Mouse (Mus musculus) thymus, postnatal 14 days (tissue): Measurements from ENCODE around the gene Fam131c.

Experiments used
- DNase-seq: peaks from one replicate; pipeline ENCODE4 v3.0.0; 2021

The Fam131c gene

DNA sequence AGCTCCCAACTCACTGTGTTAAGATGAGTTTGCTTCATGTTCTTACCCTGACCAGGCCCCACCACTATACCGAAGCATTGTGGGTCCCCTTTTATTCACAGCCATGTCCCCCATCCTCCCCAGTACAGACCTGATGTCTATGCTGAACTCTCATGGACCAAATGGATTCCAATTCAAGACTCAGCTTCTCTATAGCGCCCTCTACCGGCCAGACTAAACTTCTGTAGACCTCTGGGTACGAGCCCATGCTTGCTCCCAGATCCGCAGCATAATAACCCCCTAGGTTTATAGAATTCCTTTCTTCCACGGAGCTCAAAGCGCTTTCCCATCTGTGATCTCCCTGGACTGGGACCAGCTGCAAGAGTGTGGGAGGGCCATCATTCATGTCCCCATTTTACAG lies 7.2 kb upstream of the Fam131c start:
- DNase-seq, result peak; percentile 38

DNA sequence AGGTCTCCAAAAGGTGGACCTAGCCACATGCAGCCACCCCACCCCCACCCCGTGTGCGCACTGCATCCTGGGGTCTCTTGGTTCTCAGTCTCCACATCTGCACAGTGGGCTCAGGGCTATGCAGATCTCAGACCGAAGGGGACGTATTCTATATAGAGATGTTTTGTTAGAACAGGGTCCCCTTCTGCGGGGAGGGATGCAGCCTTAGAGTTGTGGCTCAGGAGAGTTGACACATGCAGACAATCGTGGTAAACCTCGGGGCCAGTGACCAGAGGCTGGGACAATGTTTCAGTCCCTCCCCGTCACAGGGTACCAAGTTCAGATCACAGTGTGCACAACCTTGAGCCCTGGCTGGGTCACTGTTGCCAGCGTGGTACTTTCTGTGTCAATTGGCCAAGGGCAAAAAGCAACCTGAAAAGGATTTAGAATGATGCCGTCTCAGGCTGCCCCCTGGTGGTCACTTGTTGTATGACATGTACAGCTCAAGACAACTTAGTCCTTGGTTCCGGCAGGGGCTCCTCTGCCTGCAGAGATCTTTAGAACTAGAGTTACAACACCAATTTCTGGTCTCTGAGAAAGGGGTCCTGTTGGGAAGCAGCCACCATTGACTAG lies 5.0 kb upstream of the Fam131c start:
- DNase-seq, result peak; percentile 68

GRCm38 (mm10) chr4:141365126-141365525 lies 2.9 kb upstream of the Fam131c start:
- DNase-seq, result no peak

GRCm38 (mm10) chr4:141365876-141366275 lies 2.1 kb upstream of the Fam131c start:
- DNase-seq, result no peak

DNA sequence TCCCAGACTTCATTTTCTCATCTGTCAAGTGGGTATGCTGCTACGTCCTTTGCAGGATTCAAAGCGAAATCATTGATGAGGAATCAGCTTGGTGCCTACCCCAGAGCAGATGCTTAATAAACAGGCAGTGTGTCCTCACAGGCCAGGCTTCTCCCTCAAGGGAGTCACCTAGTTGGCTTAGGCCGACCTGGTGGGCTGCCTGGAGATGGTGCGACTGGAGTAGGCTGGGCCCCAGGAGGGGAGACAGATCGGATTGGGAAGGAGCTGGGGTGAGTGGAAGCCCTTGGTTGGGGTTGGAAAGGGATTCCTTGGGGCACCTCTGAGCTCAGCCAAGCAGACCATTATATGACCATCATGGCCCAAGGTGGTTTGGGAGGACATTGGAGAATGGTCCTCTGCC lies 4.4 kb downstream of the Fam131c start:
- no peak for DNase-seq

GRCm38 (mm10) chr4:141379674-141380073 lies 11.7 kb downstream of the Fam131c start:
- DNase-seq, result no peak

- DNase-seq, result peak; percentile 64
Measured at GRCm38 (mm10) chr4:141382406-141382805, 14.4 kb downstream of the Fam131c start.

- DNase-seq, result peak; percentile 55
Measured at GRCm38 (mm10) chr4:141385275-141385674, 17.3 kb downstream of the Fam131c start.

- DNase-seq, result no peak
Measured at GRCm38 (mm10) chr4:141386150-141386549, 18.1 kb downstream of the Fam131c start.

DNA sequence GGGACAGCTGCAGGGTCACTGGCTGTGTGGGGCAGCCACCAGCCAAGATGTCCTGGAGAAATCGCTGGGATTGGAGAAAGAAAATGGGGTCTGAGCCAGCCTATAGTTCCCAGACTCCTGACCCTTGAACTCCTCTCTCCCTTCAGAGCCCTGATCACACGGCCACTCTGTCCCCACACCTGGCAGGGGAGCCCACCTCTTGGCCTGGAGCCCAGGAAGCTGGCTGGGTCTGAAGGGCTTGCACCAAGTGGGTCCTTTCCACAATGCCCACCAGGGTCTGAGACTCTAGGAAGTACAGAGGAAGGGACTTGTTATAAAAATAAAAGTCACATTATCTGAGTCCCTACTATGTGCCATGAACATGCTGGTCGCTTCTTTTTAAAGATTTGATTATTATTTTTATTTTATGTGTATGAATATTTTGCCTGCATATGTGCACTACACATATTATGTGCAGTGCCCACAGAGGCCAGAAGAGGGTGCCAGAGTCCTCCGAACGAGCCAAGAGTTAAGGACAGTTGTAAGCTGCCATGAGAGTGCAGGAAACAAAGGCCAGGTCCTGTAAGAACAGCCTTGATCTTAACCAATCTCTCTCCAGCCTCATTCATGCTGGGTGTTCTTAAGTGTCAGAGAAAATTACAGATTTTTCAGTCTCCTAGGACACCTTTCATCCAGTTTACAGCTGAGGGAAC lies 19.2 kb downstream of the Fam131c start:
- peak; percentile 77 for DNase-seq

DNA sequence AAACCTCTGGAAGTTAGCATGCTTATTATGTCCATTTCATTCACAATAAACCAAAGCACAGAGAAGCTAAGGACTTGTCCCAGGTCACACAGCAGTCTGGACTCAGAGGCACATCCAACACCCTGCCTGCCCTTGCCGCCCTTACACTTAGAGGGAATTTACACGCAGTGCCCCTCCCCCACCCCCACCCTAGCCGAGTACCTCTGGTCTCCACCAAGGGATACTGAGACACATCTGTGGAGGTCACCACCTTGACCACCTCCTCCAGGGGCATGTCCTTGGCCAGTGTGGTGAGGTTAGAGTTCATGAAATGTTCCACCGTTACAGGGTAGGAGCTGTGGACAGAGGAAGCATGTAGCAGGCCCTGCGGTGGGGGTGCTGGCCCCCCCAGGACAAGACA lies 19.9 kb downstream of the Fam131c start:
- no peak for DNase-seq

- no peak for DNase-seq
Measured at GRCm38 (mm10) chr4:141389366-141390150, 21.5 kb downstream of the Fam131c start.

DNA sequence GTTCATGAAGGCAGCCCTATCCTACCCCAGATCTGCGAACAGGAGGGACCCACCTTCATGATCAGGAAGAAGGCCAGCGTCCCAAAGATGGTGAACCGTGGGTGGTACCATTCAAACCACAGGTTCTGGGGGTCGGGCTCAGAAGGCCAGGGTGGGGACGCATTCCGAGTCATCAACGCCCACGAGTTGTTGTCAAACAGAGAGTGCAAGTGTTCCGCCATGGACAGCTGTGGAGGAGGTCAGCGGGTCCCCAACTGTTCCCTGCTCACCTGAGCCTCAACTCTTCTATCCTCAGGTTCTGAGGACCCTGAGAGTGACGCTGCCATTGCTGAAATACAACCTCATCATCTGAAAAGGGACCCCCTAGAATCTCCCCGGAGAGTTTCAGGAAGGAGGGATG lies 23.3 kb downstream of the Fam131c start:
- DNase-seq, result no peak

GRCm38 (mm10) chr4:141394751-141395150 lies 26.7 kb downstream of the Fam131c start:
- peak; percentile 23 for DNase-seq

DNA sequence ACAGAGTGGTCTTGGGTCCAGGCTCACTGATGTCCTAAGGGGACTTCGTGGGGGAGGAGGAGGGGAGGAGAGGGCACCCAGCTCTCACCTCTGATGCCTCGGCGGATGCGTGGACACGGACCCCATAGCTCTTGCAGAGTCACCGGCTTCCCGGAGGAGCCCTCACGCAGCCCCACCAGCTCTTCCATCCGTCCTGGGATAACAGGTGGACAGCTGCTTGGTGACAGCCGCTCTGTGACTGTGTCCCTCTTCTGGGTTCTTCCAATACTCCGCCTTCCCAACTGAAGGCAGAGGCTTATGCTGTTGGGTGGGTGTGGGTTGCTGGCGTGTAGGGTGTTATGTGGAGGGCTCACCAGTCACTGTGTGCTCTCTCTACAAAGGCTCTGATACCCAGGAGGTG lies 29.8 kb downstream of the Fam131c start:
- DNase-seq, result no peak

- DNase-seq, result no peak
Measured at GRCm38 (mm10) chr4:141398545-141398944, 30.5 kb downstream of the Fam131c start, which contains the start of gene Clcnka. Gene Clcnka, minus strand, starts transcription at chr4:141398724.

DNA sequence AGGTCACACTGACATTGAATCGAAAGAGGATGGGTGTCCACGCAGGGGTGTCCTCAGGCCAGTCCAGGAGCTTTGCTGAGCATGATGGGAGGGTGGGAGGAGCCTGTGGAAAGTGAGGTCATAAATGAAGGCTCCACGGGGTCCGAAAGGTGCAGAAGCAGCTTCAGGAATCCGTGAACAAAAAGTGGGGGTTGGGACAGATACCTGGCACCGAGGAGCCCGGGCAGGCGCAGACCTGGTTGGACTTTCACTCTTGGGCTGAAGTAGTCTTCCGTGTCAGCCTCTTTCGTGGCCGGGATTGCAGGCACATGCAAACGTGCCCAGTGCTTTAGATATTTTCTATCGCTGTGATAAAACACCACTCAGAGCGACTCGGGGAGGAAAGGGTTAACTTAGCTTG lies 32.2 kb downstream of the Fam131c start:
- DNase-seq, result no peak

DNA sequence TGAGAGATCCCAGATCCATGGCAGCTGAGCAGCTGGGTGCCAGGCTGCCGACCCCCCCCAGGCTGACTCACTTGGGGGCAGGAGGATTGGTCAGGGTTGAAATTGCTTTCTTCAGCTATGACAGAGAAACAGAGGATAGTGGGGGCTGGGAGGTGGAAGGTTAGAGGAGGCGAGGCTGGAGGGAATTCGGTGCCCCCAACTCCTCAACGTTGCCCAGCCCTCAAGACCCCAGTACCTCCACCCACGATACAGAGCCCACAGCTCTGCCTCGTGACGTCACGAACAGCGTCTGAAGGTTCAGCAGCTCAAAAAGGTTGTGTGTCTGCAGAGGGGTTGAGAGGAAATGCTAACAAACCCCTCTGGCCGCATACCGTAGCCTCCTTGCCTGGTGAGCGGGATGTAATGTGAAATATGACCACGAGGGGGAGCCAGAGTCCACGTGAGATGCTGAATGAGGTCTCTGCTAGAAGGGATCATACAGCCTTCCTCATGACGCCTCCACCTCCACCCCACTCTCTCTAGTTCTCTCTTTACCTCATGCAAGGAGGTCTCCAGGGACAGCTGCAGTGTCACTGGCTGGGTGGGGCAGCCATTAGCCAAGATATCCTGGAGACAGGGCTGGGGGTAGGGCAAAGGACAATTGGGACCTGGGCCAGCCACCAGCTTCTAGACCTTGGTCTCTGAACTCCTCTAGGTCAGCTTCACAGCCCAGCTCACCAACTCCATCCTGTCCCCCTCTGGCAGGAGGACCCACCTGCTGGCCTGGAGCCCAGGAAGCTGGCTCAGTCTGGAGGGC lies 36.7 kb downstream of the Fam131c start:
- peak; percentile 89 for DNase-seq

DNA sequence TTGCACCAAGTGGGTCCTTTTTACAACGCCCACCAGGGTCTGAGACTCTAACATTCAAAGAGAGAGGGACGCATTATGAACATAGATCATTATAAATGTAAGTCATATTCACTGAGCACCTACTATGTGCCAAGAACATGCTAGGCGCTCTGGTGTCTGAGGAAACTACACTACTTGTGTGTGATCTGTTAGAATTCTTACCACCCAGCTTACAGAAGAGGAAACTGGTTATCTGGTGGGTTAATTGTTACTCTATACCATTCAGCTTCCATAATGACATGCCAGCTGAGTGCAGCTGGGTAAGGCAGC lies 37.2 kb downstream of the Fam131c start:
- DNase-seq, result no peak

- DNase-seq, result peak; percentile 59
Measured at GRCm38 (mm10) chr4:141406516-141407299, 38.7 kb downstream of the Fam131c start.

GRCm38 (mm10) chr4:141408577-141408976 lies 40.6 kb downstream of the Fam131c start:
- DNase-seq, result no peak

DNA sequence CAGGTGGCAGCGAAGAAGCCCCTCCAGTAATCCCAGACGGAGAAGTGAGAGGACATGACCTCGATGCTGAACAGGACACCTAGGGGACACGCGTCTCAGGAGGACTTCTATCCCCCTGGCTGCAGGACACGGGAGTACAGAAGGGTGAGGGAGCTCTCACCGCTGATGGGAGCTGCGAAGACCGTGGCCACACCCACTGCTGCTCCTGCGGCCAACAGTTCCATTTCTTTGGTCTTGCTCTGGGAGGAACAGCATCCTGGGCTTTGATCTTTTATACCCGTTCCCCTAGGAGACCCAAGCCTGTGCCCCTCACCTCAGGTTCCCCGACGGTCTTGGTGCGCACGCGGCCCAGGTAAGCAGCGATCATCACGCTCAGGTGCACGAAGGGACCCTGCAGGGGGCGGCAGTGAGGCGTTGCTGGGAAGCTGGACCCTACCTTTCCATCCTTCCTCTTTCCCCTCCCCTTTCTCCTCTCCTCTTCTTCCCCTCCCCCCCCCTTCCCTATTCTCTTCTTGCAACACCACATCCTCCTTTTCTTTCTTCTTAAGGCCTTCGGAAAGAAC lies 43.5 kb downstream of the Fam131c start:
- DNase-seq, result no peak
